11 mouse cellular contexts compared by ENCODE assay signal in genomic region chr5:99190941-99191800, GRCm38 (mm10).
DNase-seq lines count a peak whose midpoint lies in the region; ATAC-seq and TF ChIP-seq lines count a peak whose summit lies in the region.
"Had no signal": no experiment of that assay in that cellular context is flagged by ENCODE, and none has a peak within 500 bp of the region (broad histone marks: within the 10 kb centered on the region; RNA-seq: fewer than 3 reads in every experiment).

No protein-coding gene starts in this region.

- no peak for TF ChIP-seq POLR2A in heart, adult 2 months (IDR thresholded peaks at IDR 0.05; ENCODE audit: insufficient read depth, low read depth, low read length)

- no peaks in the 10 kb centered on the region for H3K36me3 ChIP-seq in heart, embryonic 14.5 days (ENCODE audit: control insufficient read depth, insufficient read depth, low read length)
- no peaks in the 10 kb centered on the region for H3K36me3 ChIP-seq in heart, adult 2 months (ENCODE audit: control insufficient read depth, insufficient read depth, low read length)
- no peaks in the 10 kb centered on the region for H3K36me3 ChIP-seq in embryonic facial prominence, embryonic 14.5 days (ENCODE audit: control insufficient read depth, insufficient read depth, low read length)
- no peaks in the 10 kb centered on the region for H3K36me3 ChIP-seq in lung, postnatal 0 days (ENCODE audit: insufficient read depth, low read length)

- no peak overlapping the region for H3K4me3 ChIP-seq in heart, embryonic 14.5 days (ENCODE audit: control insufficient read depth in 1 of 2, insufficient read depth in 1 of 2, low read depth in 1 of 2, low read length in 2 of 2)
- no peak overlapping the region for H3K4me3 ChIP-seq in heart, adult 2 months
- H3K4me3 ChIP-seq in embryonic facial prominence, embryonic 14.5 days (ENCODE audit: low read depth, low read length), result peak overlapping the region; percentile 15; the same call in 1 of the 2 replicates
- no peak overlapping the region for H3K4me3 ChIP-seq in lung, postnatal 0 days (ENCODE audit: low read depth, low read length)
- H3K4me3 ChIP-seq: myocyte had no signal

- ATAC-seq in heart, embryonic 14.5 days (ENCODE audit: insufficient number of reproducible peaks, insufficient read depth, low FRiP score, low read depth), result no peak
- peak; percentile 85 for ATAC-seq in embryonic facial prominence, embryonic 14.5 days (ENCODE audit: low read depth)
- peak; percentile 85 for ATAC-seq in lung, postnatal 0 days
- no peak for ATAC-seq in megakaryocyte progenitor cell, adult 5-6 weeks (replicated peaks; ENCODE audit: poor library complexity)

- H3K27me3 ChIP-seq in heart, embryonic 14.5 days (ENCODE audit: control insufficient read depth, insufficient read depth, low read length), result no peaks in the 10 kb centered on the region
- H3K27me3 ChIP-seq in heart, adult 2 months (ENCODE audit: control insufficient read depth, insufficient read depth, low read length), result no peaks in the 10 kb centered on the region
- H3K27me3 ChIP-seq in embryonic facial prominence, embryonic 14.5 days (replicated peaks; ENCODE audit: control insufficient read depth, insufficient read depth, low read length), result no peaks in the 10 kb centered on the region
- no peaks in the 10 kb centered on the region for H3K27me3 ChIP-seq in lung, postnatal 0 days (replicated peaks; ENCODE audit: insufficient read depth, low read length)

- intact Hi-C loops in heart, adult 2 months (cut with DNase I), result no loop called here

- H3K9ac ChIP-seq in heart, embryonic 14.5 days (ENCODE audit: low read length), result no peak overlapping the region
- H3K9ac ChIP-seq in heart, adult 2 months (ENCODE audit: low read depth, low read length), result no peak overlapping the region
- H3K9ac ChIP-seq in embryonic facial prominence, embryonic 14.5 days (ENCODE audit: low read depth, low read length), result peak overlapping the region; percentile 2; the same call in 1 of the 2 replicates
- H3K9ac ChIP-seq in lung, postnatal 0 days (replicated peaks; ENCODE audit: low read depth), result no peak overlapping the region

- peaks cover 4 to 5% of the 10 kb centered on the region in 2 experiments; a peak in 1 of 4 replicates for H3K4me1 ChIP-seq in heart, embryonic 14.5 days (ENCODE audit: control insufficient read depth in 2 of 2, insufficient read depth in 2 of 2, low read length in 2 of 2)
- H3K4me1 ChIP-seq in heart, adult 2 months (ENCODE audit: control insufficient read depth, insufficient read depth, low read length), result no peaks in the 10 kb centered on the region
- H3K4me1 ChIP-seq in embryonic facial prominence, embryonic 14.5 days (ENCODE audit: control insufficient read depth, insufficient read depth, low read length), result peaks cover 18% of the 10 kb centered on the region
- peaks cover 15% of the 10 kb centered on the region; the same call in 1 of the 2 replicates for H3K4me1 ChIP-seq in lung, postnatal 0 days (ENCODE audit: insufficient read depth, low read depth, low read length)

- no peak for DNase-seq in heart, adult 2 months
- peak; percentile 4 for DNase-seq in R1 (ENCODE audit: low read depth, low spot score)
- DNase-seq in embryonic facial prominence, embryonic 14.5 days (ENCODE audit: low spot score), result peak; percentile 93
- DNase-seq in lung, postnatal 0 days (ENCODE audit: low spot score), result peak; percentile 82
- DNase-seq in adrenal gland, adult (ENCODE audit: inconsistent age in 2 of 2, low spot score in 1 of 2), result no peak
- no peak for DNase-seq in layer of hippocampus, adult 8-10 months (ENCODE audit: low spot score in 2 of 2)
- DNase-seq: cerebellum, adult 9-11 months; right cerebral cortex, postnatal 4 days had no signal

- no peak for TF ChIP-seq CTCF in heart, adult 2 months (IDR thresholded peaks at IDR 0.05)
- no peak for TF ChIP-seq CTCF in lung, postnatal 0 days (IDR thresholded peaks at IDR 0.05)

- peak overlapping the region; percentile 22 for H3K4me2 ChIP-seq in heart, embryonic 14.5 days (ENCODE audit: low read length)
- peak overlapping the region; percentile 51 for H3K4me2 ChIP-seq in embryonic facial prominence, embryonic 14.5 days (ENCODE audit: low read depth, low read length)
- peak overlapping the region; percentile 27 for H3K4me2 ChIP-seq in lung, postnatal 0 days (replicated peaks; ENCODE audit: low read depth, low read length)

- no peak overlapping the region for H3K27ac ChIP-seq in heart, embryonic 14.5 days (replicated peaks in 1 of 2; ENCODE audit: control insufficient read depth in 1 of 2, insufficient read depth in 1 of 2, low read depth in 2 of 2, low read length in 2 of 2)
- no peak overlapping the region for H3K27ac ChIP-seq in heart, adult 2 months
- H3K27ac ChIP-seq in embryonic facial prominence, embryonic 14.5 days (replicated peaks; ENCODE audit: low read depth, low read length), result peak overlapping the region; percentile 76
- no peak overlapping the region for H3K27ac ChIP-seq in lung, postnatal 0 days (ENCODE audit: low read length)

- WGBS in heart, embryonic 14.5 days, result 54% methylated on average over 26 of the region's 26 CpGs
- WGBS in heart, adult 2 months, result 48% methylated on average over 26 of the region's 26 CpGs
- 27% methylated on average over 26 of the region's 26 CpGs for WGBS in embryonic facial prominence, embryonic 14.5 days
- 27% methylated on average over 26 of the region's 26 CpGs for WGBS in lung, postnatal 0 days

- H3K79me2 ChIP-seq in heart, adult 2 months (replicated peaks; ENCODE audit: control insufficient read depth, insufficient read depth, low read length), result no peaks in the 10 kb centered on the region

- TF ChIP-seq EP300 in heart, adult 2 months (IDR thresholded peaks at IDR 0.05; ENCODE audit: insufficient read depth, low read depth, low read length), result no peak
- no peak for TF ChIP-seq EP300 in lung, postnatal 0 days (IDR thresholded peaks at IDR 0.05)

- no peaks in the 10 kb centered on the region for H3K9me3 ChIP-seq in heart, embryonic 14.5 days (ENCODE audit: control insufficient read depth, low read length)
- no peaks in the 10 kb centered on the region for H3K9me3 ChIP-seq in embryonic facial prominence, embryonic 14.5 days (ENCODE audit: control insufficient read depth, low read length)
- no peaks in the 10 kb centered on the region for H3K9me3 ChIP-seq in lung, postnatal 0 days (ENCODE audit: low read length)

Comparison
In these comparisons a context has a peak if more than half of its experiments do, and no peak if none do; other contexts are left out.
1. ATAC-seq: peak in embryonic facial prominence, embryonic 14.5 days (single experiment) and lung, postnatal 0 days (single experiment); none in heart, embryonic 14.5 days (single experiment) and megakaryocyte progenitor cell, adult 5-6 weeks (single experiment).
2. DNase-seq: peak in R1 (single experiment), embryonic facial prominence, embryonic 14.5 days (single experiment) and lung, postnatal 0 days (single experiment); none in heart, adult 2 months (0 of 2), adrenal gland, adult (0 of 2) and layer of hippocampus, adult 8-10 months (0 of 2).
3. Peak in every context shown above with its lines, with median percentiles within 50 percentile points of each other: H3K4me2 ChIP-seq.